Mouse (Mus musculus): Measurements from ENCODE around the gene Ucn. TPM values are rescaled to one million over a fixed set of nuclear protein-coding genes. Genes with fewer than 3 reads are reported as not detected.

Ucn gene
- total RNA-seq, 2 experiments from 2014 or later, result not detected

- no peak for DNase-seq
Observed at GRCm38 (mm10) chr5:31108000-31108490, 30.6 kb downstream of the Ucn start, which contains the start of gene Slc30a3. Slc30a3 (minus strand) TSS chr5:31108237.

- no peak for DNase-seq
Observed at GRCm38 (mm10) chr5:31105814-31106335, 32.8 kb downstream of the Ucn start, which contains the start of gene Dnajc5g. Dnajc5g (plus strand) TSS chr5:31106285.

GRCm38 (mm10) chr5:31095711-31096480 is 42.7 kb downstream of the Ucn start:
- DNase-seq, result no peak

- DNase-seq, result peak; percentile 76 to 83
Observed at GRCm38 (mm10) chr5:31094799-31095691, 43.6 kb downstream of the Ucn start.

GRCm38 (mm10) chr5:31094100-31094798 is 44.4 kb downstream of the Ucn start:
- DNase-seq, result peak in 1 of 2 experiments; percentile 25

- DNase-seq, result peak; percentile 52 to 56
Observed at GRCm38 (mm10) chr5:31093151-31094041, 45.2 kb downstream of the Ucn start.

GRCm38 (mm10) chr5:31092231-31092975 is 46.2 kb downstream of the Ucn start:
- no peak for DNase-seq

Other genes starting within 250 kb of the Ucn start
- 100 to 1,000 TPM; 146 to 159 TPM for gene Ost4, start 231.0 kb downstream of the Ucn start, total RNA-seq (2021)
- gene Emilin1, start 225.4 kb downstream of the Ucn start, total RNA-seq (2021), result 10 to 100 TPM; 14.2 to 16.9 TPM
- 10 to 100 TPM; 27.1 to 28.5 TPM for gene Khk, start 217.4 kb downstream of the Ucn start, total RNA-seq (2021)
- under 1 TPM; 0.59 to 0.84 TPM for gene Cgref1, start 193.2 kb downstream of the Ucn start, total RNA-seq (2021)
- gene Preb, start 178.5 kb downstream of the Ucn start, total RNA-seq (2021), result 10 to 100 TPM; 84.3 to 84.7 TPM
- 1 to 10 TPM; 1.5 to 2.8 TPM for gene Tcf23, start 170.2 kb downstream of the Ucn start, total RNA-seq (2021)
- gene Atraid, start 90.5 kb downstream of the Ucn start, total RNA-seq (2021), result 10 to 100 TPM; 47.6 to 52.2 TPM
- gene Slc5a6, start 89.9 kb downstream of the Ucn start, total RNA-seq (2021), result 10 to 100 TPM; 12.4 to 13.5 TPM
- gene Cad, start 84.0 kb downstream of the Ucn start, total RNA-seq (2021), result 10 to 100 TPM; 12.9 to 15.3 TPM
- gene Dnajc5g, start 32.5 kb downstream of the Ucn start, total RNA-seq (2021), result not detected
- not detected for gene Slc30a3, start 30.6 kb downstream of the Ucn start, total RNA-seq (2021)
- gene Trim54, start 22.1 kb downstream of the Ucn start, total RNA-seq (2021), result 100 to 1,000 TPM; 344 to 355 TPM
- 10 to 100 TPM; 43.4 to 49.2 TPM for gene Mpv17, start 15.4 kb upstream of the Ucn start, total RNA-seq (2021)
- gene Gm29609, start 41.1 kb upstream of the Ucn start, total RNA-seq (2021), result 1 to 10 TPM in 1 of 2 experiments, under 1 TPM in 1; 0.10 to 1.8 TPM
- 10 to 100 TPM; 19.7 to 28.5 TPM for gene Gtf3c2, start 41.3 kb upstream of the Ucn start, total RNA-seq (2021)
- gene Snx17, start 54.4 kb upstream of the Ucn start, total RNA-seq (2021), result 10 to 100 TPM; 58.4 to 64.5 TPM
- 10 to 100 TPM; 41.1 to 58.1 TPM for gene Eif2b4, start 54.6 kb upstream of the Ucn start, total RNA-seq (2021)
- 1 to 10 TPM; 7.6 to 8.5 TPM for gene Zfp513, start 63.5 kb upstream of the Ucn start, total RNA-seq (2021)
- 10 to 100 TPM; 55.1 to 62.9 TPM for gene Ppm1g, start 81.9 kb upstream of the Ucn start, total RNA-seq (2021)
- 10 to 100 TPM; 74.5 to 78.3 TPM for gene Nrbp1, start 102.0 kb upstream of the Ucn start, total RNA-seq (2021)
- gene Gm9970, start 102.4 kb upstream of the Ucn start, total RNA-seq (2021), result not detected
- 1 to 10 TPM in 1 of 2 experiments, under 1 TPM in 1; 0.82 to 1.4 TPM for gene Krtcap3, start 112.9 kb upstream of the Ucn start, total RNA-seq (2021)
- 10 to 100 TPM; 37.3 to 44.5 TPM for gene Ift172, start 152.3 kb upstream of the Ucn start, total RNA-seq (2021)
- gene Fndc4, start 157.3 kb upstream of the Ucn start, total RNA-seq (2021), result 1 to 10 TPM; 4.2 to 4.3 TPM
- not detected for gene Gckr, start 158.6 kb upstream of the Ucn start, total RNA-seq (2021)